Mouse (Mus musculus) spleen, adult 2 months (tissue): ENCODE measurements at regions not wholly inside any gene's neighbourhood (a gene's known extent, or its start where the extent isn't known, plus 50 kb on each side); places are given as distances from the start of the nearest gene placed in this dataset.

Experiments
- CTCF ChIP-seq: fragments of 200-500 bp; IDR thresholded peaks from 2 replicates; pipeline ENCODE4 v1.5.1; 2011; ENCODE audit warnings: mild to moderate bottlenecking, inconsistent platforms; ENCODE audit not compliant: insufficient read depth, insufficient read length, insufficient replicate concordance; ENCODE audit errors: extremely low read depth
- POLR2A ChIP-seq: fragments of 200-500 bp; IDR thresholded peaks from 2 replicates; pipeline ENCODE4 v1.6.1; 2011; ENCODE audit warnings: low read depth, low read length, inconsistent platforms

DNA sequence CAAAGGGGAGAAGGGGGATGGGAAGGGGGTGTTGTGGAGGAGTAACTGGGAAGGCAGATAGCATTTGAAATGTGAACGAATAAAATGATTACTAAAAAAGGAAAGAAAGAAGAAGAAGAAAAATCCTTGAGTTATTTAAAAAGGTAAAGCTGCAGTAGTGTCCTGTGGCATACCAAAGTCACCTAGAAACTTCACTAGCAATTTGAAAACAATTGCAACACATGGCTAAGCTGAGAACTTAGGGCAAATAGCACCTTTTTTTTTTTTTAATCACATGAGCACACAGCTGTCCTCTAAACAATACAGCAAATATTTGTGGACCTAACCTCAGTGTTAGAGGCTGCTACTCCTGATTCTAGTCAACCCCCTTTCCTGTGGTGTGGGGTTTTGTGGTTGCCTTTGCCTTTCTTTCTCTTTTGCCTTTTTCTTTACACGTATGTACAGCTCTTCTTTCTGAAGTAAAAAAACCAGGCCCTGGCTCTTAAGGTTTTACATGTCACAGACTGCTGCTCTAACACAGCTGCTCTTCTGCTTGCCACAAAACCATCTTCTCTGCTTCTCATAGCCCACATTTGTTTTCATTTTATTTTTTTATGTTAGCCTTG is 71.6 kb upstream of the Ctsc start:
- TF ChIP-seq CTCF: no peak
- no peak for TF ChIP-seq POLR2A
